Mouse (Mus musculus) lung, embryonic 14.5 days (tissue): ENCODE measurements around the gene Clcn3. TPM values are rescaled to one million over a fixed set of nuclear protein-coding genes. Genes with fewer than 3 reads are reported as not detected.
A peak's percentile ranks its signal among the peaks of the same experiment; 100 is the strongest.
"Not testable (repeated sequence)": the region's sequence is repeated elsewhere in the genome, so short reads cannot be mapped to it uniquely, and the experiment has no call there.

ENCODE experiments used
- ATAC-seq: fragments of 200-750 bp; cut with Nextera tagmentation; 2 replicates; pipeline ENCODE4 v1.8.0; 2017; ENCODE audit warnings: mild to moderate bottlenecking, moderate TSS enrichment, moderate library complexity; ENCODE audit not compliant: insufficient read depth
- DNase-seq: peaks from one replicate; pipeline ENCODE4 v3.0.0-alpha.2; 2015
- H3K27ac ChIP-seq: fragments of 300-500 bp; sonication (generic); 2 replicates; pipeline ENCODE4 v1.5.1; 2014; ENCODE audit warnings: low read depth, mild to moderate bottlenecking, moderate library complexity
- H3K27me3 ChIP-seq: fragments of 300-500 bp; sonication (generic); 2 replicates; pipeline ENCODE4 v1.6.1; 2014; ENCODE audit warnings: low read length, control low read depth; ENCODE audit not compliant: insufficient read depth
- H3K36me3 ChIP-seq: fragments of 300-500 bp; sonication (generic); 2 replicates; pipeline ENCODE4 v1.6.1; 2014; ENCODE audit warnings: control low read depth; ENCODE audit not compliant: insufficient read depth
- H3K4me1 ChIP-seq: fragments of 300-500 bp; sonication (generic); 2 replicates; pipeline ENCODE4 v1.6.1; 2014; ENCODE audit warnings: antibody characterized with exemption, control low read depth; ENCODE audit not compliant: insufficient read depth
- H3K4me2 ChIP-seq: fragments of 300-500 bp; sonication (generic); 2 replicates; pipeline ENCODE4 v1.6.1; 2014; ENCODE audit warnings: mild to moderate bottlenecking
- H3K4me3 ChIP-seq: fragments of 300-500 bp; sonication (generic); 2 replicates; pipeline ENCODE4 v1.5.1; 2014; ENCODE audit warnings: low read depth, low read length
- H3K9ac ChIP-seq: fragments of 300-500 bp; sonication (generic); 2 replicates; pipeline ENCODE4 v1.6.1; 2014
- H3K9me3 ChIP-seq: fragments of 300-500 bp; sonication (generic); 2 replicates; pipeline ENCODE4 v1.6.1; 2016; ENCODE audit warnings: low read depth, low read length, control low read depth
- CTCF ChIP-seq: IDR thresholded peaks from 2 replicates; pipeline ENCODE4 v1.5.1; 2016; ENCODE audit warnings: antibody characterized with exemption, low read depth
- WGBS: fragments of 180-500 bp; shearing (Covaris S2); extraction: QIAGEN DNeasy Blood & Tissue Kit; methylation state at CpG from one replicate; pipeline ENCODE4 v1.1.7; 2014; 5-methylcytosine and 5-hydroxymethylcytosine counted together
- polyA plus RNA-seq: library from polyadenylated mRNA; unstranded; fragments of >200 nt; fragmentation: Nextera tagmentation; extraction: Ambion mirVana; gene quantifications from 2 replicates; pipeline ENCODE4 v1.2.1, GENCODE M21; 2014

Clcn3 gene
- polyA plus RNA-seq = 17.3 and 17.9 TPM in 2 replicates

DNA sequence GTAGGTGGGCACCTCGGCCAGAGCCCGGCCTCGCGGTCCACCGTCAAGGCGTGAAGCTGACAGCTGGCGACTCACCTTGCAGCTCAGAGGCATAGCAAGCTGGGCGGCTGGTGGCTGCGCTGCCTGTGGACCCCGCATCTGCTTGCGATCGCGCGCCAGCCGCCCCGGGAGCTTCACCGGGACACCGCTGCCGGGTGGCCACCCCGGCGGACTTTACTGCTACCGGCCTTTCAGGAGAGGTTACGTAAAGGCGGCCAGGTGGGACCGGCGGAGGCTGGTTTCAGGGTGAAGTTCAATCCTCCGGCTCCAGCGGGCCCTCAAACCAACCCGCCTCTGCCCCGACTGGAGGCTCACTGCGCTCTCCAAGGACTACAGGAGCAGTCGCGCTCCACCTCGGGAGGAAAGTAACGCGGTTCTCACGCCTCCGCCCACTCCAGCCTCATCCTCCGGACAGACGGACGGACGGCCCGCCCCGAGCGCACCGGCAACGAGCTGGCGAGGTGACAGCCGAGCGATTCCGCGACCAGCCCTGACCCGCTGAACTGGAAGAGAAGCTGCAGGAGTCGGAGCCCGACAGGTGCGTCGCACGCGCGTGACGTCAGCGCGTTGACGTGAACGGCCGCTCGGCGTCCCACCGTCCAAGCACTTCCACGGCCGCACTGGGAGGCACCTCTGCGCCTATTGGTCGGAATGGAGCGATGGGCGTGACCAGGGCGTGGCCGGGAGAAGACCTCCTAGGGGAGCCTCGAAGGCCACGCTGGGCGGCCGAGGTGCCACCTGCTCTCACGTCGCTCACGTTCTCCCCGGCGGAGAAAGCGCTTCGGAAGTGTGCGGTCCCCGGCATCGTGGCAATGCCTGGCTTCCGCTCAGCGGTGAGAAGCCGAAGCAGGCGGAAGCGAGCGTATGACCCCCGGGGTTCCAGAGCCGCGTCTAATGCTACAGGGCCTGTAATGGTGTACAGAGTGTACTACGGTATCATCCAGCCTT, at the start of gene Clcn3:
Clcn3 (minus strand) TSS at position 600 of the 987 bp plus-strand sequence.
- H3K9ac ChIP-seq = peak within 1 kb of the TSS; percentile 64
- H3K4me3 ChIP-seq = peak within 1 kb of the TSS; percentile 80
- peaks cover 7% of the 10 kb centered on the region; the same call in 1 of the 2 replicates for H3K27me3 ChIP-seq
- H3K9me3 ChIP-seq = no peaks in the 10 kb centered on the region
- no peaks in the 10 kb centered on the region for H3K36me3 ChIP-seq
- H3K27ac ChIP-seq = peak within 1 kb of the TSS; percentile 90
- DNase-seq (peak; percentile 98), ATAC-seq (peak; percentile 100)
- no peaks in the 10 kb centered on the region; the same call in 1 of the 2 replicates for H3K4me1 ChIP-seq
- under 1% methylated on average over 101 of the region's 101 CpGs for WGBS
- peak within 1 kb of the TSS; percentile 88 for H3K4me2 ChIP-seq
- TF ChIP-seq CTCF = no peak

DNA sequence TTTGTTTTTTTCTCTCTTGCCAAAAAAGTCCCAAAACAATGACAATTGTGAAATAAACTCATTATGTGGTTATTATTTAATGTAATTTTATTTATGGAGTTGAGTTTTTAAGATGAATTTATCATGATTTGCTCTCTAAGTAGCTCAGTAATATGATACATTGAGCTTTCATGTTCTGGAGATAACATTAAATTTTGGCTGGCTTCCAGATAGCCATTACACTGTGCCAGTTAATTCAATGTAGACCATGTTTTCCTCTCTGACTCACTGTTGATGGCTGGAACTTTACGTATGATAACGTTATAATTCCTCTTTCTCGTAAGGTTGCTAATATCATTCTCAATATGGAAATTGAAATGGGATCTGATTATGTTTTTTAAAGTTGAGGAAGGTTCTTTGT, 13.4 kb upstream of the Clcn3 start:
- H3K4me3 ChIP-seq = no peak overlapping the region
- H3K27ac ChIP-seq = no peak overlapping the region
- DNase-seq (peak; percentile 39), ATAC-seq (no peak)
- 68% methylated on average over 3 of the region's 3 CpGs for WGBS
- H3K4me2 ChIP-seq = no peak overlapping the region
- no peaks in the 10 kb centered on the region for H3K27me3 ChIP-seq
- no peak overlapping the region for H3K9ac ChIP-seq
- no peak for TF ChIP-seq CTCF
- no peaks in the 10 kb centered on the region for H3K36me3 ChIP-seq
- no peaks in the 10 kb centered on the region for H3K9me3 ChIP-seq
- peaks cover 3% of the 10 kb centered on the region; the same call in 1 of the 2 replicates for H3K4me1 ChIP-seq

DNA sequence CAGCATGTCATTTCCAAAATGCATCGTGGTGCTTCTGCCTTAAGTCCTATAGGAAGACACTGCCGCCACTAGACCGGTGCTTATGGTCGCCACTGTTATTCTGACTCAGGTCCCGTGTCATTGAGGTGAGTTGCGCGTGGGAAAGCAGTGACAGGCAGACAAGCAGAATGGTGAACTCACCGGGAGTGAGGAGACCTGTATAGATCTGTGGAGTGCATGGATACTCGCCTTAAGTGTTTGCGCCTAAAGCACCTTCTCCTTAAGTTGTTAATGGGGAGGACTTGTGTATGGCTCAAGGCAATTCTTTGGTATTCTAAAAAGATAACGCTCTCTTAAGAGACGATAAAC, 10.5 kb upstream of the Clcn3 start:
- TF ChIP-seq CTCF = no peak
- Histone ChIP-seq H3K9ac (peak overlapping the region; percentile 77), H3K4me1 (peaks cover 3% of the 10 kb centered on the region; the same call in 1 of the 2 replicates), H3K27ac (peak overlapping the region; percentile 94), H3K27me3 (no peaks in the 10 kb centered on the region), H3K9me3 (no peaks in the 10 kb centered on the region), H3K36me3 (no peaks in the 10 kb centered on the region), H3K4me3 (peak overlapping the region; percentile 79), H3K4me2 (peak overlapping the region; percentile 85)
- WGBS = 2% methylated on average over 12 of the region's 12 CpGs
- ATAC-seq (no peak), DNase-seq (no peak)

DNA sequence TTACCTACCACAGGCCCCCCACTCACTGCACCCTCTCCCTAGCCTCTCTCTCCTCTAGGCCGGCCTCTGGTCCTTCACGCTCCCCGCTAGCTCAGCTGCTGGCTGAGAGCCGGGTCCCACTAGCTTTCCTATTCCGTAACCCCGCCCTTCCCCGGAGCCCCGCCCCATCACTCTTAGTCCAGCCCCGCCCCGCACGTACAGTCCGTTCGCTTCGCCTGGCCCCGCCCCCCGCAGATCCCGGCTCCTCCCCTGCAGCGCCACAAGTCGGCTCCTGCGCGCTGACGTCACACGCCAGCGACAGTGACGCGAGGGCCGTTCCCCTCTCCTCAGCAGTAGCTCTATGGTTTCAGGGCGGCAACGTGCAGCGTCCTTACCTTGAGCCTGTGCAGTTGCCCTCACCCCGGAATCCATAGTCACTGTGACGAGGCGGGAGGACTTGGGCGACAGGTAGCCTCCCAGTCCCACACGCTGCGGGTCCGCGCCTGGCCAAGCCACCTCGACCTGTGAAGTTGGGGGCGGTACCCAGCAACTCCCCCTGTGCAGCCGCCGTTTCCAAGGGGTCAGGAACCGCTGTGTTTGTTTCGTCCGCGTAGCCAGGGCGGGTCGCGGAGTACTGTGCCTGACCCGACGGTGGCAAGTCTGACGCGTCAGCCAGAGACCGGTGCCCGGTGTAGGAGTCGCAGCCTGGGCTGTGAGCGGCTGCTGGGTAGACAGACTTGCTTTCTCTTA, 10.0 kb upstream of the Clcn3 start, which contains the start of gene Nek1:
Nek1 (plus strand) TSS at position 286 of the 729 bp plus-strand sequence.
- Histone ChIP-seq H3K9ac (peak within 1 kb of the TSS; percentile 77), H3K36me3 (no peaks in the 10 kb centered on the region), H3K4me2 (peak within 1 kb of the TSS; percentile 85), H3K27ac (peak within 1 kb of the TSS; percentile 94), H3K9me3 (no peaks in the 10 kb centered on the region), H3K4me3 (peak within 1 kb of the TSS; percentile 79), H3K27me3 (no peaks in the 10 kb centered on the region), H3K4me1 (peaks cover 3% of the 10 kb centered on the region; the same call in 1 of the 2 replicates)
- no peak for TF ChIP-seq CTCF
- WGBS = under 1% methylated on average over 57 of the region's 57 CpGs
- DNase-seq = peak; percentile 97
- ATAC-seq = peak; percentile 96

DNA sequence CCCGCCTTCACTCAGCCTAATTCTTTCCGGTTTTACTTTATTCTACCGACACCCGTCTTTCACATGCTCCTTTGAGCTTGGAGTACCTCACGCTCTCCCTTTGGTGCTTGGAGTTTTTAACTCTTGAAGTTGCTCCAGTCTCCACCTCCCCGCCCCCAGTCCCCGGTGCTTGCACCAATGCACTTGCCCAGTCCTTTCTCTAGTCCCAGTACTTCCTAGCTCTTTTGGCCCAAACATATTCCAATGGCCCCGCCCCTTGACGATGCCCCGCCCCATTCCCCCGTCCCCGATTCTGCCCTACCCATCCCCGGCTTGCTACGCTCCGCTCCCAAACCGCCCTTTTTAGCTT, 9.4 kb upstream of the Clcn3 start:
- Histone ChIP-seq H3K27me3 (no peaks in the 10 kb centered on the region), H3K4me3 (peak overlapping the region; percentile 79), H3K9me3 (no peaks in the 10 kb centered on the region), H3K4me1 (peaks cover 3% of the 10 kb centered on the region; the same call in 1 of the 2 replicates), H3K9ac (peak overlapping the region; percentile 58), H3K36me3 (no peaks in the 10 kb centered on the region), H3K4me2 (peak overlapping the region; percentile 85), H3K27ac (peak overlapping the region; percentile 94)
- ATAC-seq = peak; percentile 90
- no peak for TF ChIP-seq CTCF
- peak; percentile 78 for DNase-seq
- under 1% methylated on average over 16 of the region's 16 CpGs for WGBS

DNA sequence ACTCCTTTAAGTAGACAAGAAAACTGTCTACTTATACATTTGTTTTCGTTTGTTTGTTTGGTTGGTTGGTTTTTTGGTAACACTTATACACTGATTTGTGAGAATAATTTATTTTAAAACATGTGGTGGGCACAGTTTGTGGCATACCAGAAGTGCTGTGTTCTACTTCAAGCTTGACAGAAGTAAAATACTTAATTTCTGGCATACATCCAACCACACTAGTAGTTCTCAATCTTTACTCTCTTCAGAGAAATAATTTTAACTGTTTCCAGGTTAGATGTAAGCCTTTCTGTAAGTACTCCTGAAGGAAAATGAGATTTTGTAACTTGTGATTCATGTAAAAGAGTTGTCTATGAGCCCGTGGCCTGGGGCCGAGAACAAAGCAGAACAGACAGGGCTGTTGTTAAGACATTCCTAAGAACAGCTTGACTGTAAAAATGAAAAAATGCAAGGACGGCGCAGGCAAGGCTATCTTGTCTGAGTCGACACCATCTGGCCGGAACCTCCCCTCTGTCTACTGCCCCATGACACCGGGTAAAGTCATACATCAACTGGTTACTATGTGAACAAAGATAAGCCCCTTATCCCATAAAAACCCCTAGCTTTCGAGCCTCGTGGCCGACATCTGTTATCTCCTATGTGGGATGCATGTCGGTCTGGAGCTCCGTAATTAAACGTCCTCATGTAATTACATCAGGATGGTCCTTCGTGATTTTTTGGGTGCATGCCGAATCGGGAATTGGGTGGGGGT, 1.3 kb upstream of the Clcn3 start:
- H3K27me3 ChIP-seq, H3K9ac ChIP-seq, H3K36me3 ChIP-seq, H3K27ac ChIP-seq, H3K4me1 ChIP-seq, ATAC-seq, H3K4me3 ChIP-seq, H3K9me3 ChIP-seq: not testable (repeated sequence)
- H3K4me2 ChIP-seq = peak overlapping the region; percentile 88
- WGBS = 86% methylated on average over 17 of the region's 17 CpGs
- peak; percentile 16 for DNase-seq
